Mouse (Mus musculus) splenic B cell, adult 2 months (primary cell): ENCODE measurements around the gene Grm1.

Source experiments
- DNase-seq: peaks from one replicate; pipeline ENCODE4 v3.0.0-alpha.2; 2011; ENCODE audit warnings: low read depth, low spot score
- H3K27me3 ChIP-seq: 2 replicates; pipeline ENCODE4 v1.6.1; 2012; ENCODE audit warnings: mild to moderate bottlenecking, low read length, moderate library complexity, mixed read lengths; ENCODE audit not compliant: control insufficient read depth, poor library complexity, insufficient read depth, severe bottlenecking
- H3K36me3 ChIP-seq: 2 replicates; pipeline ENCODE4 v1.6.1; 2012; ENCODE audit warnings: mild to moderate bottlenecking, low read length, moderate library complexity, mixed read lengths; ENCODE audit not compliant: control insufficient read depth, poor library complexity, insufficient read depth, severe bottlenecking

Gene Grm1

DNA sequence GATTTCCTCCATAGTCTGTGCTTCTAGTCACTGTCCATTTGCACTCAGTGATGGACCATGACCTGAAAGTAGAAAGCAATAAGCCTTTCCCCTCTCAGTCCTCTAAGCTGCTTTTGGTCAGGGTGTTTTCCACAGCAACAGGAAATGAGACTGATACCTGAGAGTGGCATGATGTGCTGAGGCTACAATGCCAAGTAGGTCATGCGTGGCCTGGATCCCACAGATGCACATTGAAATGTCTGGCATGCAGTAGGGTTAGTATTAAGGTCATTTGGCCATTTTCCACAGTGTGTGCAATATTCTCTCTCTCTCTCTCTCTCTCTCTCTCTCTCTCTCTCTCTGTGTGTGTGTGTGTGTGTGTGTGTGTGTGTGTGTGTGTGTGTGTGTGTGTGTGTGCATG, 254.8 kb downstream of the Grm1 start:
- DNase-seq: no peak
- no peaks in the 10 kb centered on the region for H3K36me3 ChIP-seq

DNA sequence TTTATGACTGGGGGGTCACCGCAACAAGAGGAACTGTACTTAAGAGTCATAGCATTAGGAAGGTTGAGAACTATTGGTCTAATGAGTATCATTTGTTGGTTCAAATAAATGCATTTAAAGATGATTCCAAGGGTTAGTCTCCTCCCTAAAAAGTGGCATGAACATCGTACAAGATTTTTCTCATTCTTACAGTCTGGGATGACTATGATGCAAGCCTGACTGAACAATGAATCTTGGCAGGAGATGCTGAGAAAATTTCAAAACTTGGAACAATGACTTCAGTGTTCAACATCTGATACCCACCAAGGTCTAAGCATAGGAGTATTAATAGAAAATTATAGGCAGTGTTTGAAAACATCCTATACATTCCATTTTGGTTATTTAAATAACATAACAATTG, 264.1 kb downstream of the Grm1 start:
- Histone ChIP-seq H3K27me3 (no peaks in the 10 kb centered on the region), H3K36me3 (no peaks in the 10 kb centered on the region)
- DNase-seq: no peak

More for the DNA sequence above, 254.8 kb downstream of the Grm1 start:
- H3K27me3 ChIP-seq: no peaks in the 10 kb centered on the region

DNA sequence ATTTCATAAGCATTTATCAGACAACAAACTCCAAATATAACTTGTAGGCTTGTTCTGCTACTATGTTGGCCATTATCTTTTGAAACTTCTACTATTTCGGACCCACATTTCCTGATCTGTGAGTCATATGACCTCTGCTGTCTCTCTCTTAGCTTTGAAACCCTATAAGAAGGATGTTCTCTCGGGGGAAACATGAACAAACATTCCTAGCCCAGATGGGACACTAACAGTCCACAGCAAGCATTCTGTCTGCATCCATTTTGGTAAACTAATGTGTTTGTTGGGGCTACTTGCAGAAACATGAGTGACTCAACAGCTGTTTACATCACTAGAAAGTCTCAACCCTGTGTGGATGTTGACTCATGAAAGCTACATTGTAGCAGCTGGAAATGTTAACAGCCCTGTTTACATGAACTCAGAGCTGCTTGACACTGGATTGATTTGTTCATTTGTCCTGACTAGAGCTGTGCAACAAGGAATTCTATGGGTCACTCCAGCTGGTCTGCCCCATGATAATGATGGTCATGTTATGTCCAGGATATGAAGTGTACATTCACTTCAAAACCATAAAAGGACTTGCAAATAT, 267.4 kb downstream of the Grm1 start:
- DNase-seq: no peak
- no peaks in the 10 kb centered on the region for H3K27me3 ChIP-seq
- H3K36me3 ChIP-seq: no peaks in the 10 kb centered on the region

DNA sequence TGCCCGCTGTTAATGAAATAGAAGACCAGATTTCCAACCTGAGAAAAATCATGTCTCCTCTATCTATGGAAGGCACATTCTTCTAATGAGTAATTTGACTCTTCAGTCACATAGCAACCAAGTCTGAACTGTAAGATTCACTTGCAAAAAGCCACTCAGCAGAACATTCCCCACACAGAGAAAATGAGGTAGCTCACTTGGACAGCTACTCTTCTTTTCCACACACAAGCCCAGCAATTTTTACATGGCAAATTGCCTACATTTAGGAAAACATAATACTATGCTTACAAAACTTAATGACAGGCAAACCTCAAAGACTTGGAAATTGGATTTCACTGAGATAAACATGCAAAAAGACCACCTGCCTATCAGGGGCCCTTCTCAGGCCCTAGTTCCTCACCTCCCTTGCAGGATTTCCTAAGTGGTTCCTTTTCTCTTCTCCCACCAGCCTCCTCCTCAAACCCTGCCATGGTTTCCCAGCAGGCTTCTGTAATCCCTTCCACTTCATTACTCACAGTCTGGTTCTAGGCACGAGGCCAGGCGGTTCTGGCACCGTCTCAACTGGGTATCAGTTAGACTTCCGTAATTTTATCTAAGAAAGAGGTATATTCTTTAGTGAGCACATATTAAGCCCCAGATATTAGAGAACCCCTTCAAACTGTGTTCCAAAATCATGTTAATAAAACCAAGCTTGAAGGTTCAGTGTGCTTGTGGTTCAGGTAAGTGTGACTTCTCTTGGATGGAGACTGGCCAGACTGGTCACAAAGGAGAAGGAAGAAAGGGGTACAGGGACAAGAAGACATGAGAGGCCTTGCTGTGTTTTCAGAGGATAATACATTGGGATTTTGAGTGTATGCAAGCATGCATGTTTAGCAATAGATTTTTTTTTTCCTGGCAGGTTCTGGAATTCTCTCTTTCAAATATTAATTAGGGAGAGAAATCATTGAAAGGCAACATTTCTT, 269.1 kb downstream of the Grm1 start:
- H3K36me3 ChIP-seq: no peaks in the 10 kb centered on the region
- DNase-seq: no peak
- no peaks in the 10 kb centered on the region for H3K27me3 ChIP-seq

DNA sequence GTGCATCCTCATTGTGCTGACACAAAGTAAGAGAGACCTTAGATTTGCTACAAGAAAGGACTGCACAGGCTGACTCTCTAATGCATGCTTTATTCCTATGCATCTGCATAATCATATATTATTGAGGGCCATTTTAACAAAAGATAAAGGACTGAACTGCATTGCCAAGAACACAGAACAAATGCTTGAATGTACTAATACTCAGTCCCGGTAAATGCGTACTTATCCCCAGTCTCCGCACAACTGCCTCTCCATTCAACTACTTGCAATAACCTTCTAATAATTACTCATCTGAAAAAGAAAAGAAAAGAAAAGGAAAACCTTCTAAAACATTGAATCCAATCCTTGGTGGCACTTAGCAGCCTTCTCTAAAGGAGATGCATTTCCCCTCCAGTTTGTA, 272.4 kb downstream of the Grm1 start:
- DNase-seq: no peak
- no peaks in the 10 kb centered on the region for H3K27me3 ChIP-seq
- H3K36me3 ChIP-seq: no peaks in the 10 kb centered on the region

DNA sequence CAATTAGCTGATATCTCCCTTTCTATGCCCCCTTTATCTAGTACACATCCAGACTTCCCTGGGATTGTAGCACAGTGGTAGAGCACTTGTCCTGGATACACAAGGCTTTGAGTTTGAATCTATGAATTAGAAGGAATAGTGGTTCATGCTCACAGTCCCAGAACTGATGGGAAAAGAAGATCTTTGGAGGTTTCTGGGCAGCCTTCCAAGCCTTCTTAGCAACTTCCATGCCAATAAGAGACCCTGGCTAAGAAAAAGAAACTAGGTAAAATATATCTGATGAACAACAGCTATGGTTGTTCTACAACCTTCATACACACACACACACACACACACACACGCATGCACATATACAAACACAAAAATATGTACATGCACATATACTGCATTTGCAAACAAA, 286.8 kb downstream of the Grm1 start:
- Histone ChIP-seq H3K27me3 (no peaks in the 10 kb centered on the region), H3K36me3 (no peaks in the 10 kb centered on the region)
- DNase-seq: no peak

DNA sequence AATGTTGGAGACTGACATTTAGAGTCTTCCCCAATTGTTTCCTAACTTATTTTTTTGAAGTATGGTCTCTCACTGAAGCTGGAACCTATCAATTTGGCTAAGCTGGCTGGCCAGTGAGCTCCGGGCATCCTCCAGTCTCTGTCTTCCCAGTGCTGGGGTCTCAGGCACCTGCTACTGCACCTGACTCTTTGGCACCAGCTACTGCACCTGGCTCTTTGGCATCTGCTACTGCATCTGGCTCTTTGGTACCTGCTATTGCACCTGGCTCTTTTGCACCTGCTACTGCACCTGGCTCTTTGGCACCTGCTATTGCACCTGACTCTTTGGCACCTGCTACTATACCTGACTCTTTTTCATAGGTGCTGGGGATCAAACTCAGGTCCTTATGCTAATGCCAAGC, 291.7 kb downstream of the Grm1 start:
- no peak for DNase-seq
- no peaks in the 10 kb centered on the region for H3K36me3 ChIP-seq
- no peaks in the 10 kb centered on the region for H3K27me3 ChIP-seq

DNA sequence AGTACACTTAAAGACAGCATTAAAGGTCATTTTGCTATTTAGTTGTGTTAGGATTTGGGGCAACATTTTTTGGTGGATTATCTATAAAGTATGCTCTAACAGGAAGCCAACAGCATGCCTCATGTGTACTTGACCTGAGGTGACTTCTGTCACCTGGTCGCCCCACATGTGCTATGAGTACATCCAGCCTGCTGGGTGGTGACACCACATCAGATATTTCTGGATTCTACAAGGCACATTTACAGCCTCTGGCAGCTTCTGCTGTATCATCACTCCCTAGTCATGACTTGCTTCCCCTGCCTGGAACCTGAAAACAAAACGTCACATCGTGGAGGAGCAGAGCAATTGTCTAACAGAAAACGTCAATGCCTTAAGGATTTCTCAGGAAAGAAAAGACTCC, 292.2 kb downstream of the Grm1 start:
- DNase-seq: no peak
- H3K27me3 ChIP-seq: no peaks in the 10 kb centered on the region
- no peaks in the 10 kb centered on the region for H3K36me3 ChIP-seq

DNA sequence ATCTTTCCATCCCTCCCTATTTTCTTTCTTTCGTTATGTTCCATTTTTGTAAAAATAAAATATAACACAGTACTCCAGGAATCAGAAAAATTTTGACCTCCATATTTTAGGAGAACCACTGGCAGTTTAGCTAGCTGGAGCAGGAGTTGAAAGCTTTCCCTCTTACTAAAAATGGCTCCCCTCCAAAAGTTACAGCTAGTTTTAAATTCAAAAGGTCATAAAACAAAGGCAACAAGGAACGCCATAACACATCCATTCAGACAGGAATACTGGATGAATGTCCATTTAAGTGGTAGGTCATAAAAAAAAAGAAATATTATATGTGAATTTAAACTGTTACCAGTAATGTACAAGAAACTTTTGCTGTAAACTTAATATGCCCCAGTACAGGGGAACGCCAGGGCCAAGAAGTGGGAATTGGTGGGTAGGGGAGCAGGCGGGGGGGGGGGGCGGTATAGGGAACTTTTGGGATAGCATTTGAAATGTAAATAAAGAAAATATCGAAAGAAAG, 294.2 kb downstream of the Grm1 start:
- Histone ChIP-seq H3K36me3 (no peaks in the 10 kb centered on the region), H3K27me3 (no peaks in the 10 kb centered on the region)
- no peak for DNase-seq

DNA sequence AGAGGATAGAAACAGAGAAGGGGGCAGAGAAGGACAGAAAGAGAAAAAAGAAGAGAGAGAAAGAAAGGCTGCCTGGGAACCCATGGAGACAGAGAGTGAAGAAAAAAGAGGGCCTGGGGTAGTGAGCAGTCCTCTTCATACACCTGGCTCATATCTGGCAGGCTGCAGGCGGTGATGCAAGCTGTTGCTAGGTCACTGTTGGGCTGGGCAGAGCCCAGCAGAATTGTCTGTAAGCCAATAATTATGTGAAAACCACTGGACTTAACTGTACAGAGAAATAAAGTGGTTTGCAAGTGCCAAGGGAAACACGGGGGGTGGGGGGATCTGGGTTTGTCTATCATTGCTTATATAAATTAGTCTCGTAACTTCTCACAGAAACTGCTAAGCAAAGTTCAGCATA, 297.0 kb downstream of the Grm1 start:
- H3K27me3 ChIP-seq: no peaks in the 10 kb centered on the region

DNA sequence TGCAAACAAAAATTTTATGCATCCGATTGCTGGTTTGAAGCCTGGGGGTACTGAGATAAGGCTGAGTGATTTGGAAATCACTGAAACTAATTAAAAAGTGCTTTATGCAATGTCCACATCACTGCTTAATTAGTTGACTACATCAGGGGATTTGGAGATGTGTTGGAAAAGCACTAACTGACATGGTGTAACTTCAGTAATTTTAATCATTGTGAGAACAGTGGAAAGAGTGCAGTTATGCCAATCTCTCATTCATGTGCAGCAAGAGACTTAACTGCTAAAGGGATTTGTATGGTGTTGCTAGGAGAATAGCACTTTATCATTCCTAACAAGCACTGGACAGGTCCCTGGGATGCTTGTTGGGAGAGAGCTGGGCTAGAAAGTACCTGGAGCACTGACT, 307.3 kb downstream of the Grm1 start:
- DNase-seq: no peak
- H3K36me3 ChIP-seq: no peaks in the 10 kb centered on the region
- no peaks in the 10 kb centered on the region for H3K27me3 ChIP-seq

More for the DNA sequence above, 297.0 kb downstream of the Grm1 start:
- H3K36me3 ChIP-seq: no peaks in the 10 kb centered on the region
- no peak for DNase-seq

DNA sequence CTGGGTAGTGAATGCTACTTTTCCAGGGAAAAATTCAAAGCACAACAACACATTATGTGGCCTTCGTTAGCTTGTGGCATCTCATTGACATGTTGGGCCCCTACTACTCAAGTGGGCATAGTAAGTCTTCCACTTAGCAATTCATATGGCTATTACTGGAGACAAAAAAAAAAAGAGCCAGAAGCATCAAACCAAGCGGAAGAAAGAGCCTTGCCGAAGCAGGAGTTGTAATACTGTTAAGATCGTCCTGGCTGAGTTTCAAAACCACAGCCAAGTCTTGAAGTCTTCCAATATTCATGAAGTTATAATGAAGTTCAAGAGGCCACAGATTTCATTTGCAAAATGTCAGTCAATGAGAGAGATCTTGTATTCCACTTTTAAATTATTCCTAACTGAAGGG, 319.1 kb downstream of the Grm1 start:
- Histone ChIP-seq H3K36me3 (no peaks in the 10 kb centered on the region), H3K27me3 (no peaks in the 10 kb centered on the region)
- no peak for DNase-seq

DNA sequence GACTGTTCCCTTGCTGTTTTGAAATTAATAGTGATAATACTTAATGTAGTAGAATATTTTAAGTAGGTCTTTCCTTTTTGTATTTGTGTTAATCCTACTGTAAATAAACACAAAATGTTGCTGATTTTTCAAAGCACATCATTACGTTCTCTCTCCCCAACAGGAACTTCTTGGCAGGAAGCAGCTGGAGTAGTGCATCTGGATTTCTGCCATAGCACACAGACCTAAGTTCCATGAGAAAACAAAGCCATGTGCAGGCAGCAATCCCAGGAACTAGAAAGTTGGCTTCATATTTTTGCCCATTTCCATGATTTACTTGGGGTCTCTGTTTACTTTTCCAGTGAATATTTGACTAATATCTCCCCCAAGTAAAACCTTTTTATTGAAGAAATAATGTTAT, 320.9 kb downstream of the Grm1 start:
- H3K36me3 ChIP-seq: no peaks in the 10 kb centered on the region

DNA sequence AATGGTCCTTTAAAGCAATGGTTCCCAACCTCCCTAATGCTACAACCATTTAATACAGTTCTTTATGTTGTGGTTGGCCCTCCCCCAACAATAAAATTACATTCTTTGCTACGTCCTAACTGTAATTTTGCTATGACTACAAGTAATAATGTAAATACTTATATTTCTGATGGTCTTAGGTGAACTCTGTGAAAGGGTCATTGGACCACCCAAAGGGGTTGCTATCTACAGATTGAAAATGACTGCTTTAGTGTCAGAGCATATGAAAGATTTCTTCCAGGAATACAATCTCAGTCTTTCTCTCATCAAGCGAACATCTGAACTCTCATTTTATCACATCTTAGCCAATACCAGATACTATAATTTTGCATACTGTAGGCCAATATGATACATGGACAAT, 321.4 kb downstream of the Grm1 start:
- no peaks in the 10 kb centered on the region for H3K27me3 ChIP-seq
- no peaks in the 10 kb centered on the region for H3K36me3 ChIP-seq
- no peak for DNase-seq

More for the DNA sequence above, 320.9 kb downstream of the Grm1 start:
- no peaks in the 10 kb centered on the region for H3K27me3 ChIP-seq
- no peak for DNase-seq

DNA sequence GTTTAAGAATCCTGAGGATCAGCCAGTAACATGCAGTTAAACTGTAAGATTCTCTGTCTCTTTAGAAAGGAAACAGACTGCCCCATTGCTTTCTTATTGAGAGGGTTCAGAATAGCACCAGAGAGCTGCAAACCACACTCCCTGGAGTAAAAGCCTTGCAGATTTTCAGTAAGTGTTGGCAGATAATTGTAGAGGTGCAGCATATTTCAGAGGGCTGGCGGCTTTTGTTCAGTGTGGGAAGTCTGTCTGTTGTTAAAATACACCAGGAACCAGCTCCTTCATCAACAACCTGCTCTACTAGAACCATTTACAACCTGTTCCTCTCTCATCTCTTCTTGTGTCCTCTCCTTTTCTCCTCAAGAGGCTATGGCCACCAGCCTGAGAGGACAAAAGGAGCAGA, 331.1 kb downstream of the Grm1 start:
- Histone ChIP-seq H3K36me3 (no peaks in the 10 kb centered on the region), H3K27me3 (no peaks in the 10 kb centered on the region)
- no peak for DNase-seq
